Mouse (Mus musculus): ENCODE data around the gene Rnf26. TPM values are rescaled to one million over a fixed set of nuclear protein-coding genes. Genes with fewer than 3 reads are reported as not detected.

The Rnf26 gene
- total RNA-seq, 2 experiments from 2014 or later: 13.0 to 15.1 TPM

GRCm38 (mm10) chr9:44075996-44076763 lies 37.1 kb downstream of the Rnf26 start:
- DNase-seq: no peak

GRCm38 (mm10) chr9:44075276-44075995 lies 37.9 kb downstream of the Rnf26 start:
- DNase-seq: no peak

GRCm38 (mm10) chr9:44074395-44075275 lies 38.7 kb downstream of the Rnf26 start:
- no peak for DNase-seq

GRCm38 (mm10) chr9:44073115-44073514 lies 40.2 kb downstream of the Rnf26 start:
- DNase-seq: no peak

GRCm38 (mm10) chr9:44072599-44072915 lies 40.8 kb downstream of the Rnf26 start:
- no peak for DNase-seq

- DNase-seq: no peak
Observed at GRCm38 (mm10) chr9:44071914-44072598, 41.3 kb downstream of the Rnf26 start.

- DNase-seq: no peak
Observed at GRCm38 (mm10) chr9:44070844-44071231, 42.5 kb downstream of the Rnf26 start.

- DNase-seq: no peak
Observed at GRCm38 (mm10) chr9:44070113-44070843, 43.0 kb downstream of the Rnf26 start.

GRCm38 (mm10) chr9:44069252-44069651 lies 44.1 kb downstream of the Rnf26 start:
- no peak for DNase-seq

GRCm38 (mm10) chr9:44067960-44068330 lies 45.4 kb downstream of the Rnf26 start:
- DNase-seq: no peak

- DNase-seq: no peak
Observed at GRCm38 (mm10) chr9:44067241-44067959, 45.9 kb downstream of the Rnf26 start.

GRCm38 (mm10) chr9:44066785-44067225 lies 46.5 kb downstream of the Rnf26 start, which contains the start of gene Usp2:
Gene Usp2, plus strand, starts transcription at chr9:44067021.
- peak; percentile 99 for DNase-seq

GRCm38 (mm10) chr9:44065177-44065576 lies 48.1 kb downstream of the Rnf26 start:
- no peak for DNase-seq

GRCm38 (mm10) chr9:44058606-44059005 lies 54.7 kb downstream of the Rnf26 start:
- DNase-seq: no peak

- no peak for DNase-seq
Observed at GRCm38 (mm10) chr9:44053936-44054335, 59.4 kb downstream of the Rnf26 start.

GRCm38 (mm10) chr9:44052855-44053254 lies 60.5 kb downstream of the Rnf26 start:
- DNase-seq: no peak

- DNase-seq: no peak
Observed at GRCm38 (mm10) chr9:44049381-44050165, 63.7 kb downstream of the Rnf26 start.

- no peak for DNase-seq
Observed at GRCm38 (mm10) chr9:44048541-44049380, 64.6 kb downstream of the Rnf26 start.
